ENCODE assay signal across 19 mouse cellular contexts in genomic region chr16:37893942-37894341, GRCm38 (mm10). TPM values are rescaled to one million over a fixed set of nuclear protein-coding genes. Genes with fewer than 3 reads are reported as not detected.
DNase-seq lines count a peak whose midpoint lies in the region; ATAC-seq and TF ChIP-seq lines count a peak whose summit lies in the region.
"Had no signal": no experiment of that assay in that cellular context is flagged by ENCODE, and none has a peak within 500 bp of the region (broad histone marks: within the 10 kb centered on the region; RNA-seq: fewer than 3 reads in every experiment).

No protein-coding gene starts in this region.

- no peaks in the 10 kb centered on the region for H3K9me3 ChIP-seq in liver, embryonic 12.5 days (replicated peaks)
- no peaks in the 10 kb centered on the region for H3K9me3 ChIP-seq in heart, embryonic 12.5 days (replicated peaks)
- H3K9me3 ChIP-seq in intestine, embryonic 14.5 days (ENCODE audit: control insufficient read depth, low read length): no peaks in the 10 kb centered on the region
- no peaks in the 10 kb centered on the region for H3K9me3 ChIP-seq in stomach, embryonic 15.5 days
- H3K9me3 ChIP-seq: embryonic facial prominence, embryonic 13.5 days; G1E; hindbrain, embryonic 13.5 days; neural tube, embryonic 13.5 days had no signal

- TF ChIP-seq POLR2A in liver, adult 2 months (IDR thresholded peaks at IDR 0.05; ENCODE audit: extremely low read depth, insufficient read depth, low read length): no peak
- no peak for TF ChIP-seq POLR2A in thymus, adult 2 months (IDR thresholded peaks at IDR 0.05; ENCODE audit: control insufficient read depth, extremely low read depth, insufficient read depth, low read length, poor library complexity)

- H3K27me3 ChIP-seq in liver, adult 2 months (ENCODE audit: control insufficient read depth, insufficient read depth, low read length): no peaks in the 10 kb centered on the region
- no peaks in the 10 kb centered on the region for H3K27me3 ChIP-seq in liver, embryonic 12.5 days (replicated peaks)
- H3K27me3 ChIP-seq in heart, embryonic 12.5 days (replicated peaks): no peaks in the 10 kb centered on the region
- no peaks in the 10 kb centered on the region for H3K27me3 ChIP-seq in intestine, embryonic 14.5 days (replicated peaks; ENCODE audit: control insufficient read depth, insufficient read depth, low read length)
- H3K27me3 ChIP-seq in stomach, embryonic 15.5 days (replicated peaks): no peaks in the 10 kb centered on the region
- H3K27me3 ChIP-seq in thymus, adult 2 months (ENCODE audit: control insufficient read depth, insufficient read depth, low read length): no peaks in the 10 kb centered on the region
- H3K27me3 ChIP-seq: embryonic facial prominence, embryonic 13.5 days; hindbrain, embryonic 13.5 days; neural tube, embryonic 13.5 days had no signal

- 60% methylated on average over 2 of the region's 2 CpGs for WGBS in liver, adult 2 months
- 50% methylated on average over 2 of the region's 2 CpGs for WGBS in liver, embryonic 12.5 days (ENCODE audit: insufficient replicate concordance)
- WGBS in heart, embryonic 12.5 days: 7% methylated on average over 2 of the region's 2 CpGs
- 78% methylated on average over 2 of the region's 2 CpGs for WGBS in intestine, embryonic 14.5 days
- 63% methylated on average over 2 of the region's 2 CpGs for WGBS in stomach, embryonic 15.5 days
- 93% methylated on average over 2 of the region's 2 CpGs for WGBS in thymus, adult 2 months

- no peak overlapping the region for H3K9ac ChIP-seq in liver, adult 2 months (ENCODE audit: low read depth, low read length)
- no peak overlapping the region for H3K9ac ChIP-seq in liver, embryonic 12.5 days
- H3K9ac ChIP-seq in heart, embryonic 12.5 days: no peak overlapping the region
- no peak overlapping the region for H3K9ac ChIP-seq in intestine, embryonic 14.5 days (ENCODE audit: low read length)
- no peak overlapping the region for H3K9ac ChIP-seq in stomach, embryonic 15.5 days
- H3K9ac ChIP-seq: embryonic facial prominence, embryonic 13.5 days; forebrain, postnatal 0 days; hindbrain, embryonic 13.5 days; liver, embryonic 14.5 days; neural tube, embryonic 13.5 days had no signal

- H3K4me2 ChIP-seq in liver, embryonic 12.5 days: no peak overlapping the region
- H3K4me2 ChIP-seq in heart, embryonic 12.5 days: peak overlapping the region; percentile 22
- H3K4me2 ChIP-seq in intestine, embryonic 14.5 days (ENCODE audit: low read length): no peak overlapping the region
- no peak overlapping the region for H3K4me2 ChIP-seq in stomach, embryonic 15.5 days
- H3K4me2 ChIP-seq: embryonic facial prominence, embryonic 13.5 days; hindbrain, embryonic 13.5 days; neural tube, embryonic 13.5 days had no signal

- no peaks in the 10 kb centered on the region for H3K4me1 ChIP-seq in liver, adult 2 months (ENCODE audit: control insufficient read depth, insufficient read depth, low read length)
- peaks cover 20% of the 10 kb centered on the region for H3K4me1 ChIP-seq in liver, embryonic 12.5 days
- H3K4me1 ChIP-seq in heart, embryonic 12.5 days (replicated peaks): peaks cover 39% of the 10 kb centered on the region
- H3K4me1 ChIP-seq in intestine, embryonic 14.5 days (replicated peaks; ENCODE audit: control insufficient read depth, insufficient read depth, low read length): no peaks in the 10 kb centered on the region; the same call in 1 of the 2 replicates
- H3K4me1 ChIP-seq in stomach, embryonic 15.5 days: peaks cover 7% of the 10 kb centered on the region; the same call in 1 of the 2 replicates
- H3K4me1 ChIP-seq in thymus, adult 2 months (replicated peaks; ENCODE audit: control insufficient read depth, insufficient read depth, low read length): no peaks in the 10 kb centered on the region

- no peaks in the 10 kb centered on the region for H3K79me2 ChIP-seq in liver, adult 2 months (ENCODE audit: control insufficient read depth, insufficient read depth, low read length)

- no peak for ATAC-seq in liver, embryonic 12.5 days
- ATAC-seq in heart, embryonic 12.5 days (ENCODE audit: insufficient number of reproducible peaks, low FRiP score): peak; percentile 88
- no peak; the same call in 1 of the 2 replicates for ATAC-seq in intestine, embryonic 14.5 days (replicated peaks; ENCODE audit: low FRiP score, low TSS enrichment, low read depth)
- ATAC-seq in stomach, embryonic 15.5 days (ENCODE audit: insufficient read depth, low FRiP score, low read depth): peak; percentile 79
- ATAC-seq: forebrain, postnatal 0 days had no signal

- DNase-seq in liver, adult 2 months (ENCODE audit: extremely low read depth, low read depth, low spot score): peak; percentile 38
- DNase-seq in intestine, embryonic 14.5 days (ENCODE audit: low spot score): peak; percentile 27
- DNase-seq in left cerebral cortex, adult 11 months (ENCODE audit: low spot score): no peak
- no peak for DNase-seq in thymus, adult 2 months
- DNase-seq: adrenal gland, postnatal 36 days; forebrain, postnatal 0 days; kidney, adult 8-10 months had no signal

- H3K27ac ChIP-seq in liver, adult 2 months (replicated peaks; ENCODE audit: insufficient read depth, low read depth, low read length): no peak overlapping the region
- H3K27ac ChIP-seq in liver, embryonic 12.5 days: no peak overlapping the region
- peak overlapping the region; percentile 95 for H3K27ac ChIP-seq in heart, embryonic 12.5 days (ENCODE audit: poor library complexity, severe bottlenecking)
- H3K27ac ChIP-seq in intestine, embryonic 14.5 days (ENCODE audit: low read depth): no peak overlapping the region
- no peak overlapping the region for H3K27ac ChIP-seq in stomach, embryonic 15.5 days
- no peak overlapping the region for H3K27ac ChIP-seq in thymus, adult 2 months (ENCODE audit: control insufficient read depth, insufficient read depth, low read length)
- H3K27ac ChIP-seq: embryonic facial prominence, embryonic 13.5 days; hindbrain, embryonic 13.5 days; layer of hippocampus, adult 2 months; liver, embryonic 14.5 days had no signal

- TF ChIP-seq CTCF in liver, adult 2 months (IDR thresholded peaks at IDR 0.05; ENCODE audit: low read depth, low read length): no peak
- no peak for TF ChIP-seq CTCF in thymus, adult 2 months (IDR thresholded peaks at IDR 0.05; ENCODE audit: borderline replicate concordance, control insufficient read depth, extremely low read depth, insufficient read depth, low read length, poor library complexity)

- no peak overlapping the region for H3K4me3 ChIP-seq in liver, adult 2 months (ENCODE audit: insufficient read depth, low read depth, low read length)
- no peak overlapping the region for H3K4me3 ChIP-seq in liver, embryonic 12.5 days
- no peak overlapping the region for H3K4me3 ChIP-seq in heart, embryonic 12.5 days
- no peak overlapping the region for H3K4me3 ChIP-seq in intestine, embryonic 14.5 days (ENCODE audit: low read depth, low read length)
- H3K4me3 ChIP-seq in stomach, embryonic 15.5 days (replicated peaks): no peak overlapping the region
- no peak overlapping the region for H3K4me3 ChIP-seq in thymus, adult 2 months (ENCODE audit: control insufficient read depth, insufficient read depth, low read length)
- H3K4me3 ChIP-seq: embryonic facial prominence, embryonic 13.5 days; hindbrain, embryonic 13.5 days; layer of hippocampus, adult 2 months; neural tube, embryonic 13.5 days had no signal

- no peaks in the 10 kb centered on the region for H3K36me3 ChIP-seq in liver, adult 2 months (ENCODE audit: control insufficient read depth, insufficient read depth, low read length)
- no peaks in the 10 kb centered on the region for H3K36me3 ChIP-seq in liver, embryonic 12.5 days
- 0 out of 2 replicates have a peak, but pooled peaks cover 4% of the 10 kb centered on the region for H3K36me3 ChIP-seq in heart, embryonic 12.5 days
- H3K36me3 ChIP-seq in intestine, embryonic 14.5 days (ENCODE audit: control insufficient read depth, insufficient read depth, low read length): no peaks in the 10 kb centered on the region
- H3K36me3 ChIP-seq in stomach, embryonic 15.5 days: no peaks in the 10 kb centered on the region
- no peaks in the 10 kb centered on the region for H3K36me3 ChIP-seq in thymus, adult 2 months (ENCODE audit: control insufficient read depth, insufficient read depth, low read length)
- H3K36me3 ChIP-seq: hindbrain, embryonic 13.5 days had no signal

RNA-seq across cellular contexts. Expression of gene Gpr156, which starts 22.4 kb away (rescaled TPM):
- total RNA-seq in liver, adult 2 months (2014; rRNA removed): not detected in 2 replicates
- not detected in 2 replicates for polyA plus RNA-seq in liver, adult 2 months (2012; rRNA removed)
- 0.07 TPM in 1 of 2 replicates, not detected in the other for polyA plus RNA-seq in liver, embryonic 12.5 days (2016; fragmentation: Nextera tagmentation; extraction: Ambion mirVana)
- polyA plus RNA-seq in heart, embryonic 12.5 days (2016; fragmentation: Nextera tagmentation; extraction: Ambion mirVana): 1.1 and 1.3 TPM in 2 replicates
- 0.42 and 0.61 TPM in 2 replicates for polyA plus RNA-seq in intestine, embryonic 14.5 days (2014; fragmentation: Nextera tagmentation; extraction: Ambion mirVana)
- polyA plus RNA-seq in stomach, embryonic 15.5 days (2015; fragmentation: Nextera tagmentation; extraction: Ambion mirVana): 0.18 and 0.22 TPM in 2 replicates
- polyA plus RNA-seq in thymus, adult 2 months (2012; rRNA removed): 0.08 and 0.09 TPM in 2 replicates
- total RNA-seq: gastrocnemius, adult 8-10 months; megakaryocyte progenitor cell, adult 5-6 weeks had no signal
- polyA plus RNA-seq: G1E had no signal

RNA-seq across cellular contexts. Expression of gene Lrrc58, which starts 25.8 kb away (rescaled TPM):
- 29.2 and 42.6 TPM in 2 replicates for total RNA-seq in liver, adult 2 months (2014; rRNA removed)
- polyA plus RNA-seq in liver, adult 2 months (2012; rRNA removed): 9.9 and 10.5 TPM in 2 replicates
- polyA plus RNA-seq in liver, embryonic 12.5 days (2016; fragmentation: Nextera tagmentation; extraction: Ambion mirVana): 22.0 and 22.2 TPM in 2 replicates
- 53.6 and 56.5 TPM in 2 replicates for polyA plus RNA-seq in heart, embryonic 12.5 days (2016; fragmentation: Nextera tagmentation; extraction: Ambion mirVana)
- polyA plus RNA-seq in intestine, embryonic 14.5 days (2014; fragmentation: Nextera tagmentation; extraction: Ambion mirVana): 56.2 and 59.7 TPM in 2 replicates
- polyA plus RNA-seq in stomach, embryonic 15.5 days (2015; fragmentation: Nextera tagmentation; extraction: Ambion mirVana): 50.1 and 54.3 TPM in 2 replicates
- 15.3 and 22.7 TPM in 2 replicates for polyA plus RNA-seq in thymus, adult 2 months (2012; rRNA removed)

RNA-seq across cellular contexts. Expression of gene Gm36028, which starts 33.0 kb away (rescaled TPM):
- 2.1 and 3.2 TPM in 2 replicates for total RNA-seq in liver, adult 2 months (2014; rRNA removed)
- 5.3 and 8.9 TPM in 2 replicates for polyA plus RNA-seq in liver, adult 2 months (2012; rRNA removed)
- polyA plus RNA-seq in liver, embryonic 12.5 days (2016; fragmentation: Nextera tagmentation; extraction: Ambion mirVana): not detected in 2 replicates
- polyA plus RNA-seq in heart, embryonic 12.5 days (2016; fragmentation: Nextera tagmentation; extraction: Ambion mirVana): 0.51 and 0.89 TPM in 2 replicates
- not detected in 2 replicates for polyA plus RNA-seq in intestine, embryonic 14.5 days (2014; fragmentation: Nextera tagmentation; extraction: Ambion mirVana)
- 0.93 and 1.1 TPM in 2 replicates for polyA plus RNA-seq in stomach, embryonic 15.5 days (2015; fragmentation: Nextera tagmentation; extraction: Ambion mirVana)
- polyA plus RNA-seq in thymus, adult 2 months (2012; rRNA removed): 0.15 TPM in 1 of 2 replicates, not detected in the other
- total RNA-seq: forebrain, postnatal 0 days; gastrocnemius, adult 8-10 months; layer of hippocampus, adult 2 months had no signal
- polyA plus RNA-seq: G1E; hindbrain, embryonic 13.5 days; small intestine, adult 2 months had no signal

Comparison
In these comparisons a context has a peak if more than half of its experiments do, and no peak if none do; other contexts are left out.
1. DNase-seq: peak in liver, adult 2 months (single experiment) and intestine, embryonic 14.5 days (single experiment); none in left cerebral cortex, adult 11 months (single experiment) and thymus, adult 2 months (single experiment).
2. ATAC-seq: peak in heart, embryonic 12.5 days (single experiment) and stomach, embryonic 15.5 days (single experiment); none in liver, embryonic 12.5 days (single experiment) and intestine, embryonic 14.5 days (single experiment).